Mouse (Mus musculus): ENCODE data around the gene Psma1.

- TF ChIP-seq EP300 (optimal IDR thresholded peaks at IDR 0.05): no peak
- peak; percentile 49 for TF ChIP-seq CTCF (IDR thresholded peaks at IDR 0.05; ENCODE audit: low read depth)
Observed at GRCm38 (mm10) chr7:114294698-114295097, 18.8 kb upstream of the Psma1 start.
